In the genomic region with DNA sequence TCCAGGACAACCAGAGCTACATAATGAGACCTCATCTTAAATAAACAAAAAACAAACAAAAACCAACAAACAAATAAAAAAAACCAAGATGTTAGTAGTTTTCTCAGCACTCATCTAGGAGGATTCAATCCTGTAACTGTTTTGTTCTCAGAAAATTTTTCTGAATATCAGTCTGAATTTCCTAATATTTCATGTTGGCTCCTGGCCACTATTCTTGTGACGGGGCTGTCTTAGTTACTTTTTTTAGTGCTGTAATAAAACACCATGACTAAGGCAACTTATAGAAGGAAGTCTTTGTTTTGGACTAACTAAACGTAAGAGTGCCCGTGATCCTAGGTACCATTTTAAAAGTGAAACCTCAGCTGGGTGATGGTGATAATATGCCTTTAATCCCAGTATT, we compare ENCODE assay signal across 27 mouse cellular contexts. TPM values are rescaled to one million over a fixed set of nuclear protein-coding genes. Genes with fewer than 3 reads are reported as not detected.
DNase-seq lines count a peak whose midpoint lies in the region; ATAC-seq and TF ChIP-seq lines count a peak whose summit lies in the region.
"Had no signal": no experiment of that assay in that cellular context is flagged by ENCODE, and none has a peak within 500 bp of the region (broad histone marks: within the 10 kb centered on the region; RNA-seq: fewer than 3 reads in every experiment).

No protein-coding gene starts in this region.

- no peak overlapping the region for H3K9ac ChIP-seq in lung, embryonic 14.5 days
- H3K9ac ChIP-seq: embryonic facial prominence, embryonic 12.5 days; forebrain, embryonic 13.5 days; forebrain, embryonic 15.5 days; forebrain, postnatal 0 days had no signal

- H3K4me2 ChIP-seq in lung, embryonic 14.5 days, result no peak overlapping the region
- peak overlapping the region; percentile 9 for H3K4me2 ChIP-seq in myocyte (ENCODE audit: low read depth)
- H3K4me2 ChIP-seq: embryonic facial prominence, embryonic 12.5 days; forebrain, embryonic 13.5 days; forebrain, embryonic 15.5 days had no signal

- H3K4me3 ChIP-seq in lung, embryonic 14.5 days (ENCODE audit: low read depth, low read length), result no peak overlapping the region
- no peak overlapping the region for H3K4me3 ChIP-seq in myocyte
- H3K4me3 ChIP-seq: embryonic facial prominence, embryonic 10.5 days; embryonic facial prominence, embryonic 12.5 days; forebrain, embryonic 13.5 days; forebrain, embryonic 15.5 days had no signal

- H3K27ac ChIP-seq in lung, embryonic 14.5 days (ENCODE audit: low read depth), result no peak overlapping the region
- H3K27ac ChIP-seq: embryonic facial prominence, embryonic 10.5 days; embryonic facial prominence, embryonic 12.5 days; forebrain, embryonic 13.5 days; forebrain, embryonic 15.5 days had no signal

- no peaks in the 10 kb centered on the region for H3K79me2 ChIP-seq in myocyte (ENCODE audit: control insufficient read depth, insufficient read depth)

- peak; percentile 41 for DNase-seq in lung, embryonic 14.5 days
- DNase-seq in lung, postnatal 36 days, result no peak
- peak; percentile 51 for DNase-seq in adipocyte (ENCODE audit: low spot score)
- DNase-seq in cerebellum, adult 11 months, result no peak
- DNase-seq: adrenal gland, adult 2 months; adrenal gland, postnatal 10 days; adrenal gland, postnatal 25 days; cerebellum, adult 18-20 months; cerebellum, adult 8-10 months; cerebellum, adult 9-11 months; cerebellum, postnatal 14 days; cerebellum, postnatal 36 days; forebrain, postnatal 0 days had no signal

- TF ChIP-seq CTCF in lung, embryonic 14.5 days (IDR thresholded peaks at IDR 0.05; ENCODE audit: low read depth), result no peak

- no peak for TF ChIP-seq POLR2A in myocyte (IDR thresholded peaks at IDR 0.05; ENCODE audit: insufficient read length, low read depth)

- no peak overlapping the region for H3ac ChIP-seq in myocyte (ENCODE audit: control insufficient read depth, insufficient read length)

- WGBS in lung, embryonic 14.5 days, result 43% methylated on average over 3 of the region's 3 CpGs

- no peaks in the 10 kb centered on the region for H3K27me3 ChIP-seq in lung, embryonic 14.5 days (ENCODE audit: insufficient read depth, low read length)
- no peaks in the 10 kb centered on the region for H3K27me3 ChIP-seq in myocyte (ENCODE audit: control insufficient read depth, insufficient read depth, insufficient read length)
- H3K27me3 ChIP-seq: embryonic facial prominence, embryonic 12.5 days; forebrain, embryonic 13.5 days; forebrain, embryonic 15.5 days; Patski had no signal

- no peaks in the 10 kb centered on the region for H3K9me3 ChIP-seq in lung, embryonic 14.5 days (ENCODE audit: low read depth, low read length)
- H3K9me3 ChIP-seq: embryonic facial prominence, embryonic 10.5 days; embryonic facial prominence, embryonic 12.5 days; forebrain, embryonic 13.5 days; forebrain, embryonic 15.5 days had no signal

- no peaks in the 10 kb centered on the region for H3K36me3 ChIP-seq in lung, embryonic 14.5 days (ENCODE audit: insufficient read depth)
- H3K36me3 ChIP-seq in myocyte (ENCODE audit: control insufficient read depth, insufficient read depth), result no peaks in the 10 kb centered on the region
- H3K36me3 ChIP-seq: embryonic facial prominence, embryonic 10.5 days; embryonic facial prominence, embryonic 12.5 days; forebrain, embryonic 15.5 days had no signal

- no peaks in the 10 kb centered on the region for H3K4me1 ChIP-seq in lung, embryonic 14.5 days (ENCODE audit: insufficient read depth)
- H3K4me1 ChIP-seq: embryonic facial prominence, embryonic 12.5 days; forebrain, embryonic 13.5 days; forebrain, embryonic 15.5 days had no signal

- no peak for ATAC-seq in lung, embryonic 14.5 days (ENCODE audit: insufficient read depth)
- ATAC-seq in granulocyte monocyte progenitor cell, adult 5-6 weeks (replicated peaks; ENCODE audit: poor library complexity, severe bottlenecking), result no peak
- ATAC-seq: activated CD4-positive, CD25-positive, alpha-beta regulatory T cell, adult 4 months; forebrain, embryonic 13.5 days; forebrain, embryonic 15.5 days; forebrain, postnatal 0 days; Patski had no signal

TF ChIP-seq in myocyte, 11 proteins besides CTCF, POLR2A, EP300 and RAD21:
- TF ChIP-seq MYOD1 (IDR thresholded peaks at IDR 0.05; ENCODE audit: control insufficient read depth in 1 of 3, insufficient read length in 2 of 3, low read depth in 2 of 3), result no peak
- TF ChIP-seq MYOG (IDR thresholded peaks at IDR 0.05; ENCODE audit: control insufficient read depth in 1 of 3, insufficient read depth in 1 of 3, insufficient read length in 2 of 3, low read depth in 2 of 3), result no peak
- TF ChIP-seq TCF12 (IDR thresholded peaks at IDR 0.05; ENCODE audit: insufficient read depth, poor library complexity, severe bottlenecking), result no peak
- TF ChIP-seq REST (IDR thresholded peaks at IDR 0.05; ENCODE audit: insufficient read depth, insufficient read length), result no peak
- no peak for TF ChIP-seq SRF (IDR thresholded peaks at IDR 0.05; ENCODE audit: control insufficient read depth, insufficient read length, low read depth)
- no peak for TF ChIP-seq CEBPB (IDR thresholded peaks at IDR 0.05; ENCODE audit: insufficient read depth, poor library complexity, severe bottlenecking)
- TF ChIP-seq USF1 (IDR thresholded peaks at IDR 0.05; ENCODE audit: low read depth), result no peak
- no peak for TF ChIP-seq E2F4 (IDR thresholded peaks at IDR 0.05; ENCODE audit: insufficient read depth)
- no peak for TF ChIP-seq MAX (IDR thresholded peaks at IDR 0.05; ENCODE audit: low read depth)
- TF ChIP-seq TCF3 (IDR thresholded peaks at IDR 0.05; ENCODE audit: insufficient read length, low read depth), result no peak
- TF ChIP-seq POLR2AphosphoS2 (IDR thresholded peaks at IDR 0.05; ENCODE audit: insufficient read length, low read depth), result no peak

RNA-seq across cellular contexts. Expression of a gene that starts 53.0 kb away (rescaled TPM):
- polyA plus RNA-seq in lung, embryonic 14.5 days (2014; fragmentation: Nextera tagmentation; extraction: Ambion mirVana), result 0.16 TPM in 1 of 2 replicates, not detected in the other
- not detected for polyA plus RNA-seq in myocyte (2012; fragmentation: generic; extraction: Trizol)
- not detected in 2 replicates for total RNA-seq in granulocyte monocyte progenitor cell, adult 5-6 weeks (2014; fragmentation: Nextera tagmentation)
- not detected in 2 replicates for total RNA-seq in granulocyte monocyte progenitor cell, adult 5-6 weeks (2017)
- total RNA-seq: adrenal gland, adult 2 months; adrenal gland, postnatal 10 days; adrenal gland, postnatal 25 days; adrenal gland, postnatal 4 days; common myeloid progenitor, adult 5-6 weeks; ES-E14; MEL had no signal
- polyA plus RNA-seq: activated CD4-positive, CD25-positive, alpha-beta regulatory T cell, adult 4 months; adrenal gland, adult 2 months; C2C12; embryonic facial prominence, embryonic 10.5 days; embryonic facial prominence, embryonic 12.5 days; forebrain, embryonic 11.5 days; forebrain, embryonic 15.5 days; Patski had no signal

Comparison
In these comparisons a context has a peak if more than half of its experiments do, and no peak if none do; other contexts are left out.
1. DNase-seq: peak in lung, embryonic 14.5 days (single experiment) and adipocyte (single experiment); none in lung, postnatal 36 days (single experiment) and cerebellum, adult 11 months (single experiment).